10 mouse cellular contexts compared by ENCODE assay signal in genomic region chr11:30195756-30196155, GRCm38 (mm10).
A peak's percentile ranks its signal among the peaks of the same experiment; 100 is the strongest.
DNase-seq lines count a peak whose midpoint lies in the region; TF ChIP-seq lines count a peak whose summit lies in the region.
"Had no signal": no experiment of that assay in that cellular context is flagged by ENCODE, and none has a peak within 500 bp of the region (broad histone marks: within the 10 kb centered on the region; RNA-seq: fewer than 3 reads in every experiment).

No protein-coding gene starts in this region.

- no peak for DNase-seq in liver, adult 2 months (ENCODE audit: extremely low read depth, low read depth, low spot score)
- DNase-seq in liver (no peak), R1 (ENCODE audit: low read depth, low spot score) (peak; percentile 40)
- DNase-seq in induced T-regulatory cell, adult 2 months (ENCODE audit: low read depth), result peak; percentile 72
- peak; percentile 17 to 32 for DNase-seq in natural killer cell, adult 2 months (ENCODE audit: low spot score in 2 of 2)
- DNase-seq in left cerebral cortex, adult 11 months (ENCODE audit: low spot score), result no peak
- no peak for DNase-seq in layer of hippocampus, adult 2 months (ENCODE audit: low spot score in 2 of 2)
- DNase-seq: adrenal gland, adult 2 months; lung, adult 18-20 months had no signal

- 72% methylated on average over 3 of the region's 3 CpGs for WGBS in liver, adult 2 months

- TF ChIP-seq CTCF in liver, adult 2 months (IDR thresholded peaks at IDR 0.05; ENCODE audit: low read depth, low read length), result no peak
- no peak for TF ChIP-seq CTCF in layer of hippocampus, adult 2 months (conservative IDR thresholded peaks at IDR 0.05)

- H3K27ac ChIP-seq in liver, adult 2 months (replicated peaks; ENCODE audit: insufficient read depth, low read depth, low read length), result peak overlapping the region; percentile 42; the same call in 1 of the 2 replicates
- H3K27ac ChIP-seq in layer of hippocampus, adult 2 months, result no peak overlapping the region
- H3K27ac ChIP-seq: hindbrain, embryonic 13.5 days had no signal

- H3K79me2 ChIP-seq in liver, adult 2 months (ENCODE audit: control insufficient read depth, insufficient read depth, low read length), result peaks cover 5% of the 10 kb centered on the region; the same call in 1 of the 2 replicates

- peaks cover 6% of the 10 kb centered on the region; the same call in 1 of the 2 replicates for H3K4me1 ChIP-seq in liver, adult 2 months (ENCODE audit: control insufficient read depth, insufficient read depth, low read length)

- no peak for TF ChIP-seq POLR2A in liver, adult 2 months (IDR thresholded peaks at IDR 0.05; ENCODE audit: extremely low read depth, insufficient read depth, low read length)

- H3K4me3 ChIP-seq in liver, adult 2 months (ENCODE audit: insufficient read depth, low read depth, low read length), result no peak overlapping the region
- H3K4me3 ChIP-seq in layer of hippocampus, adult 2 months, result no peak overlapping the region
- H3K4me3 ChIP-seq: hindbrain, embryonic 13.5 days had no signal

- H3K36me3 ChIP-seq in liver, adult 2 months (ENCODE audit: control insufficient read depth, insufficient read depth, low read length), result no peaks in the 10 kb centered on the region
- H3K36me3 ChIP-seq: hindbrain, embryonic 13.5 days had no signal

- no peak overlapping the region for H3K9ac ChIP-seq in liver, adult 2 months (ENCODE audit: low read depth, low read length)
- H3K9ac ChIP-seq: hindbrain, embryonic 13.5 days had no signal

- no peaks in the 10 kb centered on the region for H3K27me3 ChIP-seq in liver, adult 2 months (ENCODE audit: control insufficient read depth, insufficient read depth, low read length)
- H3K27me3 ChIP-seq: hindbrain, embryonic 13.5 days had no signal

Comparison
In these comparisons a context has a peak if more than half of its experiments do, and no peak if none do; other contexts are left out.
1. DNase-seq: peak in R1 (single experiment), induced T-regulatory cell, adult 2 months (single experiment) and natural killer cell, adult 2 months (2 of 2); none in liver, adult 2 months (single experiment), liver (single experiment), left cerebral cortex, adult 11 months (single experiment) and layer of hippocampus, adult 2 months (0 of 2).